Mouse (Mus musculus) MEL (cell line): ENCODE results near the gene Rhbdl1. TPM values are rescaled to one million over a fixed set of nuclear protein-coding genes. Genes with fewer than 3 reads are reported as not detected.

Source experiments
- DNase-seq: peaks from one replicate; pipeline ENCODE4 v3.0.0; 2011; ENCODE audit warnings: low read depth, low spot score
- H3K27ac ChIP-seq: 2 replicates; pipeline ENCODE4 v1.5.1; 2012; ENCODE audit warnings: low read depth, mild to moderate bottlenecking, control low read depth, low read length, moderate library complexity; ENCODE audit not compliant: control insufficient read depth
- H3K27me3 ChIP-seq, 2 experiments: fragments of 150-350 bp in 1 of 2; sonication (generic) in 1 of 2; 2 replicates each; pipeline ENCODE4 v1.6.1; 2012; ENCODE audit warnings: low read length in 2 of 2, mild to moderate bottlenecking in 2 of 2, improper control_type of control experiment in 1 of 2, moderate library complexity in 1 of 2; ENCODE audit not compliant: insufficient read depth in 2 of 2, control insufficient read depth in 1 of 2
- H3K36me3 ChIP-seq, 2 experiments: 2 replicates each; pipeline ENCODE4 v1.6.1; 2012 to 2014; ENCODE audit warnings: low read length in 2 of 2, improper control_type of control experiment in 1 of 2, inconsistent platforms in 1 of 2, mild to moderate bottlenecking in 1 of 2; ENCODE audit not compliant: insufficient read depth in 2 of 2, control insufficient read depth in 1 of 2
- H3K4me1 ChIP-seq, 2 experiments: fragments of 150-350 bp in 1 of 2; sonication (generic) in 1 of 2; 2 replicates each; pipeline ENCODE4 v1.6.1; 2012; ENCODE audit warnings: low read length in 2 of 2, improper control_type of control experiment in 1 of 2, mild to moderate bottlenecking in 1 of 2; ENCODE audit not compliant: insufficient read depth in 2 of 2, control insufficient read depth in 1 of 2
- H3K4me3 ChIP-seq, 2 experiments: fragments of 150-350 bp in 1 of 2; sonication (generic) in 1 of 2; 2 replicates each; pipeline ENCODE4 v1.5.1; 2012; ENCODE audit warnings: low read depth in 2 of 2, low read length in 2 of 2, mild to moderate bottlenecking in 2 of 2, moderate library complexity in 2 of 2, control low read depth in 1 of 2, improper control_type of control experiment in 1 of 2; ENCODE audit not compliant: control insufficient read depth in 1 of 2, insufficient read depth in 1 of 2
- H3K79me2 ChIP-seq: 2 replicates; pipeline ENCODE4 v1.6.1; 2012; ENCODE audit warnings: mild to moderate bottlenecking, low read length, moderate library complexity; ENCODE audit not compliant: control insufficient read depth, poor library complexity, insufficient read depth
- H3K9ac ChIP-seq: 2 replicates; pipeline ENCODE4 v1.6.1; 2012; ENCODE audit warnings: low read depth, mild to moderate bottlenecking, control low read depth, low read length, moderate library complexity; ENCODE audit not compliant: control insufficient read depth, poor library complexity, severe bottlenecking
- H3K9me3 ChIP-seq: fragments of 150-350 bp; sonication (generic); replicated peaks from 2 replicates; pipeline ENCODE4 v1.6.1; 2012; ENCODE audit warnings: mild to moderate bottlenecking, low read length, improper control_type of control experiment, moderate library complexity; ENCODE audit not compliant: insufficient read depth
- CHD1 ChIP-seq: IDR thresholded peaks from 2 replicates; pipeline ENCODE4 v1.6.1; 2012; ENCODE audit warnings: low read depth, mild to moderate bottlenecking, inconsistent platforms, low read length, improper control_type of control experiment
- CHD2 ChIP-seq: IDR thresholded peaks from 2 replicates; pipeline ENCODE4 v1.6.1; 2011; ENCODE audit warnings: low read length, improper control_type of control experiment
- CTCF ChIP-seq, 3 experiments: IDR thresholded peaks in 2 of 3; conservative IDR thresholded peaks in 1 of 3; 2 replicates each; pipeline ENCODE4 v1.5.1; 2011 to 2012; ENCODE audit warnings: low read length in 3 of 3, low read depth in 2 of 3, mild to moderate bottlenecking in 2 of 3, improper control_type of control experiment in 1 of 3, inconsistent platforms in 1 of 3, mixed read lengths in 1 of 3, moderate library complexity in 1 of 3; ENCODE audit not compliant: control insufficient read depth in 1 of 3, insufficient read depth in 1 of 3, poor library complexity in 1 of 3, severe bottlenecking in 1 of 3
- ELF1 ChIP-seq: IDR thresholded peaks from 2 replicates; pipeline ENCODE4 v1.6.1; 2014; ENCODE audit warnings: low read depth, mild to moderate bottlenecking, inconsistent platforms, low read length, improper control_type of control experiment, moderate library complexity
- EP300 ChIP-seq, 2 experiments: IDR thresholded peaks; 2 replicates each; pipeline ENCODE4 v1.6.1; 2011; ENCODE audit warnings: improper control_type of control experiment in 2 of 2, low read length in 2 of 2, low read depth in 1 of 2, mild to moderate bottlenecking in 1 of 2
- GATA1 ChIP-seq: IDR thresholded peaks from 2 replicates; pipeline ENCODE4 v1.6.1; 2011; ENCODE audit warnings: low read depth, low read length, improper control_type of control experiment
- KAT2A ChIP-seq: conservative IDR thresholded peaks from 2 replicates; pipeline ENCODE4 v1.6.1; 2012; ENCODE audit warnings: low read depth, low read length, improper control_type of control experiment, inconsistent platforms
- MAZ ChIP-seq: IDR thresholded peaks from 2 replicates; pipeline ENCODE4 v1.6.1; 2012; ENCODE audit warnings: low read depth, mild to moderate bottlenecking, inconsistent platforms, low read length, improper control_type of control experiment
- MXI1 ChIP-seq: IDR thresholded peaks from 2 replicates; pipeline ENCODE4 v1.6.1; 2011; ENCODE audit warnings: mild to moderate bottlenecking, low read depth, low read length, improper control_type of control experiment
- MYB ChIP-seq: IDR thresholded peaks from 2 replicates; pipeline ENCODE4 v1.6.1; 2011; ENCODE audit warnings: mild to moderate bottlenecking, low read depth, low read length, improper control_type of control experiment
- MYC ChIP-seq: IDR thresholded peaks from 2 replicates; pipeline ENCODE4 v1.6.1; 2011; ENCODE audit warnings: low read depth, mild to moderate bottlenecking, low read length, improper control_type of control experiment, moderate library complexity
- POLR2AphosphoS2 ChIP-seq: IDR thresholded peaks from 2 replicates; pipeline ENCODE4 v1.6.1; 2011; ENCODE audit warnings: low read length, improper control_type of control experiment
- RAD21 ChIP-seq: IDR thresholded peaks from 2 replicates; pipeline ENCODE4 v1.6.1; 2011; ENCODE audit warnings: mild to moderate bottlenecking, low read depth, low read length, improper control_type of control experiment
- SMC3 ChIP-seq: IDR thresholded peaks from 2 replicates; pipeline ENCODE4 v1.6.1; 2011; ENCODE audit warnings: low read depth, low read length, improper control_type of control experiment
- ZMIZ1 ChIP-seq: IDR thresholded peaks from 2 replicates; pipeline ENCODE4 v1.6.1; 2012; ENCODE audit warnings: low read depth, mild to moderate bottlenecking, inconsistent platforms, low read length, improper control_type of control experiment, moderate library complexity
- ZNF384 ChIP-seq: IDR thresholded peaks from 2 replicates; pipeline ENCODE4 v1.6.1; 2012; ENCODE audit warnings: low read depth, mild to moderate bottlenecking, inconsistent platforms, low read length, improper control_type of control experiment
- polyA plus RNA-seq, 2 experiments: library from polyadenylated mRNA; stranded (reverse) in 1 of 2; unstranded in 1 of 2; fragments of >175 nt in 1 of 2; fragments of >200 nt in 1 of 2; gene quantifications; 2 replicates each; pipeline versions ENCODE4 v1.2.1 to v1.2.4; 2012; ENCODE audit warnings: low replicate concordance in 2 of 2, low read depth in 1 of 2; ENCODE audit not compliant: insufficient read length in 2 of 2, insufficient read depth in 1 of 2, missing spikeins in 1 of 2
- total RNA-seq: library from RNA; depleted of rRNA; stranded (reverse); fragments of 300-350 nt; gene quantifications from 2 replicates; pipeline ENCODE4 v1.2.3, GENCODE M21; 2012; rRNA removed

Gene Rhbdl1
- 1.4 TPM in 2 replicates for total RNA-seq
- 1 to 10 TPM in 1 of 2 experiments, not detected in 1; 4.0 TPM for polyA plus RNA-seq

DNA sequence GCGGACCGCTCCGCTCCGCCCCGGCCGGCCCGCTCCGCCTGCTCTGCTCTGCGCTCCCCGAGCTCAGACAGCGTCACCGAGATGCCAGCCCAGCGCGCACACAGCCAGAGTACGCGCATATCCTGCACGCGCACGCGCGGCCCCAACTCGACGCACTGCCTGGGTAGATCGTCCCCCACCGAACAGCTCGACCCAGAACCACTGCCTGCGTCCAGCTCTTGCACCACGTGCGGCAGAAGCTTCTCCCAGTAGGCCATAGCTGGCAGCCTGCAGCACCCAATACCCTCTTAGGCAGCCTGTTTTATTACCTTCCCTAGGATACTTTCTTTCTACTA lies at the start of gene Rhbdl1:
Gene Rhbdl1, minus strand, starts transcription at position 220 of the 335 bp plus-strand sequence.
- Histone ChIP-seq H3K36me3 (no peaks in the 10 kb centered on the region; a peak in 2 of 4 replicates), H3K79me2 (peaks cover 24% of the 10 kb centered on the region), H3K4me1 (peaks cover 2 to 8% of the 10 kb centered on the region in 2 experiments; a peak in 3 of 4 replicates), H3K27me3 (no peaks in the 10 kb centered on the region), H3K9ac (no peak within 1 kb of the TSS), H3K27ac (no peak within 1 kb of the TSS), H3K9me3 (no peaks in the 10 kb centered on the region), H3K4me3 (no peak within 1 kb of the TSS)
- TF ChIP-seq GATA1 (no peak), ZMIZ1 (no peak), ZNF384 (no peak), MAZ (no peak), POLR2AphosphoS2 (no peak)
- DNase-seq: no peak

DNA sequence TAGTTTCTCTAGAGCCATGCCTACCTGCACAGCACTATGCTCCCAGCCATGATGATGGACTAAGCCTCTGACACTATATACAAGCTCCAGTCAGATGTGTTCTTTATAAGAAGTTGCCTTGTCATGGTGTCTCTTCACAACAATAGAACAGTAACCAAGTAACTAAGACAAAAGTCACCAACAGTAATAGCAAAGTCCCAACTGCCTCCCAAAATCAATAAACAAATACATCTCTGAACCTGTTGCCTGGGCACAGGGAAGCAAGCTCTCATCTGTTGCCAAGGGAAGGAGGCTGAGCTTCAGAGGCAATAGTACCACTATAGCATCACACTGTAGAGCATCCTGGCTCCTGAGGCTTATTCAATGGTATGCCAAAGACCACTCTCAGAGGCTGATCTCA lies 49.7 kb upstream of the Rhbdl1 start:
- Histone ChIP-seq H3K4me3 (no peak overlapping the region), H3K79me2 (no peaks in the 10 kb centered on the region), H3K36me3 (peaks cover 0 to 4% of the 10 kb centered on the region in 2 experiments; a peak in 1 of 4 replicates), H3K9me3 (no peaks in the 10 kb centered on the region), H3K27ac (no peak overlapping the region), H3K4me1 (0 out of 4 replicates have a peak, but pooled peaks cover 0 to 6% of the 10 kb centered on the region in 2 experiments), H3K9ac (no peak overlapping the region), H3K27me3 (no peaks in the 10 kb centered on the region)
- no peak for DNase-seq
- TF ChIP-seq ELF1 (no peak), MYB (no peak), MXI1 (no peak), KAT2A (no peak), MYC (no peak)

DNA sequence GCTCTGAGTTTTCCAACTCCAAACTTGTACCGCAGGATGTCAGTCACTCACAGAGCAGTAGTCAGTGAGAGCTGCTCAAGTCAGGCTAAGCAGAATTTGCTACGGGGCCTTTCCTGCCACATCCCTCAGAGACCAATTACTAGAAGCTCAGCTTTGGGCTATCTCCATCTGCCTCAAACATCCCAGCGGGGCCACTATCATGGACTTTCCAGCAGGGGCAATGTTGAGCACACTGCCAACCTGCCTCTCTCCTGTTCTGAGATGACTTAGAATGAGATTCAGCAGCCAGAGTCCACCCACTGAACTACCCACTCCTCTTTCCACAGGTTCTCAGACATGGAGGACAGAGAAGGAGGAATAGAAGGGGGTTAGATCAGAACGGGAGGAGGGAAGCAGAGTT lies 48.5 kb upstream of the Rhbdl1 start:
- Histone ChIP-seq H3K4me1 (0 out of 4 replicates have a peak, but pooled peaks cover 0 to 6% of the 10 kb centered on the region in 2 experiments), H3K27ac (no peak overlapping the region), H3K27me3 (no peaks in the 10 kb centered on the region), H3K4me3 (no peak overlapping the region), H3K9ac (no peak overlapping the region), H3K79me2 (no peaks in the 10 kb centered on the region), H3K36me3 (peaks cover 0 to 4% of the 10 kb centered on the region in 2 experiments; a peak in 1 of 4 replicates), H3K9me3 (no peaks in the 10 kb centered on the region)
- DNase-seq: peak; percentile 62
- TF ChIP-seq CTCF (IDR thresholded peaks at IDR 0.05 in 2 of 3, conservative IDR thresholded peaks at IDR 0.05 in 1 of 3; ENCODE audit: control insufficient read depth in 1 of 3, insufficient read depth in 1 of 3, low read depth in 2 of 3, low read length in 3 of 3, poor library complexity in 1 of 3, severe bottlenecking in 1 of 3) (peak; percentile 47 to 60 (median 59)), RAD21 (peak; percentile 34), CHD2 (no peak), CHD1 (no peak), SMC3 (peak; percentile 24), EP300 (IDR thresholded peaks at IDR 0.05; ENCODE audit: low read depth in 1 of 2, low read length in 2 of 2) (no peak)
